Mouse (Mus musculus) spleen, adult 2 months (tissue): ENCODE data around the gene Wdr62.

Experiments used
- CTCF ChIP-seq: fragments of 200-500 bp; IDR thresholded peaks from 2 replicates; pipeline ENCODE4 v1.5.1; 2011; ENCODE audit warnings: mild to moderate bottlenecking, inconsistent platforms; ENCODE audit not compliant: insufficient read depth, insufficient read length, insufficient replicate concordance; ENCODE audit errors: extremely low read depth
- POLR2A ChIP-seq: fragments of 200-500 bp; IDR thresholded peaks from 2 replicates; pipeline ENCODE4 v1.6.1; 2011; ENCODE audit warnings: low read depth, low read length, inconsistent platforms

DNA sequence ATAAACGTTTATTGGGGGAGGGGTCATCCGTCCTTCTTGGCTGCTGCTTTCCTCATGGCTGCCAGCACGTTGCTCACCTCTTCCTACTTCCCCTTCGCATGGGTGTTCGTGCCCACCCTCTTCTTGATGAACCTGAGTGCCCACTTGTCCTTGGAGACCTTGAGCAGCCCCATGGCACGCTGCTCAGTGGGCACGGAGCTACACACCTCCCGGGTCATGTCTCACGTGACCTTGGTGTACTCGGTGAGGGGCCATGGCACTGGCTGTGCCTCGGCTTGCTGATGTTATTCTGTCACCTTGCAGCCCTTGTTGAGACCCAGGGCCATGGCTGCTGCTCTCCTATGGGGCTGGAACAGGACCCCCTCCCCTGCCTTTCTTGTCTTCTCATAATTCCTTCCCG is 29.9 kb upstream of the Wdr62 start:
- TF ChIP-seq CTCF (no peak), POLR2A (no peak)
